Mouse (Mus musculus) MEL (cell line): Measurements from ENCODE around the gene Tdrd3. TPM values are rescaled to one million over a fixed set of nuclear protein-coding genes. Genes with fewer than 3 reads are reported as not detected.

ENCODE experiments used
- DNase-seq: peaks from one replicate; pipeline ENCODE4 v3.0.0; 2011; ENCODE audit warnings: low read depth, low spot score
- H3K27ac ChIP-seq: 2 replicates; pipeline ENCODE4 v1.5.1; 2012; ENCODE audit warnings: low read depth, mild to moderate bottlenecking, control low read depth, low read length, moderate library complexity; ENCODE audit not compliant: control insufficient read depth
- H3K27me3 ChIP-seq, 2 experiments: fragments of 150-350 bp in 1 of 2; sonication (generic) in 1 of 2; 2 replicates each; pipeline ENCODE4 v1.6.1; 2012; ENCODE audit warnings: low read length in 2 of 2, mild to moderate bottlenecking in 2 of 2, improper control_type of control experiment in 1 of 2, moderate library complexity in 1 of 2; ENCODE audit not compliant: insufficient read depth in 2 of 2, control insufficient read depth in 1 of 2
- H3K36me3 ChIP-seq, 2 experiments: 2 replicates each; pipeline ENCODE4 v1.6.1; 2012 to 2014; ENCODE audit warnings: low read length in 2 of 2, improper control_type of control experiment in 1 of 2, inconsistent platforms in 1 of 2, mild to moderate bottlenecking in 1 of 2; ENCODE audit not compliant: insufficient read depth in 2 of 2, control insufficient read depth in 1 of 2
- H3K4me1 ChIP-seq, 2 experiments: fragments of 150-350 bp in 1 of 2; sonication (generic) in 1 of 2; 2 replicates each; pipeline ENCODE4 v1.6.1; 2012; ENCODE audit warnings: low read length in 2 of 2, improper control_type of control experiment in 1 of 2, mild to moderate bottlenecking in 1 of 2; ENCODE audit not compliant: insufficient read depth in 2 of 2, control insufficient read depth in 1 of 2
- H3K4me3 ChIP-seq, 2 experiments: fragments of 150-350 bp in 1 of 2; sonication (generic) in 1 of 2; 2 replicates each; pipeline ENCODE4 v1.5.1; 2012; ENCODE audit warnings: low read depth in 2 of 2, low read length in 2 of 2, mild to moderate bottlenecking in 2 of 2, moderate library complexity in 2 of 2, control low read depth in 1 of 2, improper control_type of control experiment in 1 of 2; ENCODE audit not compliant: control insufficient read depth in 1 of 2, insufficient read depth in 1 of 2
- H3K79me2 ChIP-seq: 2 replicates; pipeline ENCODE4 v1.6.1; 2012; ENCODE audit warnings: mild to moderate bottlenecking, low read length, moderate library complexity; ENCODE audit not compliant: control insufficient read depth, poor library complexity, insufficient read depth
- H3K9ac ChIP-seq: 2 replicates; pipeline ENCODE4 v1.6.1; 2012; ENCODE audit warnings: low read depth, mild to moderate bottlenecking, control low read depth, low read length, moderate library complexity; ENCODE audit not compliant: control insufficient read depth, poor library complexity, severe bottlenecking
- H3K9me3 ChIP-seq: fragments of 150-350 bp; sonication (generic); replicated peaks from 2 replicates; pipeline ENCODE4 v1.6.1; 2012; ENCODE audit warnings: mild to moderate bottlenecking, low read length, improper control_type of control experiment, moderate library complexity; ENCODE audit not compliant: insufficient read depth
- CHD2 ChIP-seq: IDR thresholded peaks from 2 replicates; pipeline ENCODE4 v1.6.1; 2011; ENCODE audit warnings: low read length, improper control_type of control experiment
- CTCF ChIP-seq, 3 experiments: IDR thresholded peaks in 2 of 3; conservative IDR thresholded peaks in 1 of 3; 2 replicates each; pipeline ENCODE4 v1.5.1; 2011 to 2012; ENCODE audit warnings: low read length in 3 of 3, low read depth in 2 of 3, mild to moderate bottlenecking in 2 of 3, improper control_type of control experiment in 1 of 3, inconsistent platforms in 1 of 3, mixed read lengths in 1 of 3, moderate library complexity in 1 of 3; ENCODE audit not compliant: control insufficient read depth in 1 of 3, insufficient read depth in 1 of 3, poor library complexity in 1 of 3, severe bottlenecking in 1 of 3
- E2F4 ChIP-seq: IDR thresholded peaks from 2 replicates; pipeline ENCODE4 v1.6.1; 2011; ENCODE audit warnings: low read depth, low read length, improper control_type of control experiment, borderline replicate concordance
- ETS1 ChIP-seq: IDR thresholded peaks from 2 replicates; pipeline ENCODE4 v1.6.1; 2012; ENCODE audit warnings: low read depth, mild to moderate bottlenecking, inconsistent platforms, low read length, improper control_type of control experiment, moderate library complexity
- HCFC1 ChIP-seq: IDR thresholded peaks from 2 replicates; pipeline ENCODE4 v1.6.1; 2012; ENCODE audit warnings: low read depth, mild to moderate bottlenecking, inconsistent platforms, low read length, improper control_type of control experiment, moderate library complexity
- MAFK ChIP-seq: IDR thresholded peaks from 2 replicates; pipeline ENCODE4 v1.6.1; 2011; ENCODE audit warnings: low read depth, mild to moderate bottlenecking, low read length, improper control_type of control experiment, borderline replicate concordance
- MAX ChIP-seq: IDR thresholded peaks from 2 replicates; pipeline ENCODE4 v1.6.1; 2011; ENCODE audit warnings: low read length, improper control_type of control experiment
- MAZ ChIP-seq: IDR thresholded peaks from 2 replicates; pipeline ENCODE4 v1.6.1; 2012; ENCODE audit warnings: low read depth, mild to moderate bottlenecking, inconsistent platforms, low read length, improper control_type of control experiment
- MXI1 ChIP-seq: IDR thresholded peaks from 2 replicates; pipeline ENCODE4 v1.6.1; 2011; ENCODE audit warnings: mild to moderate bottlenecking, low read depth, low read length, improper control_type of control experiment
- MYB ChIP-seq: IDR thresholded peaks from 2 replicates; pipeline ENCODE4 v1.6.1; 2011; ENCODE audit warnings: mild to moderate bottlenecking, low read depth, low read length, improper control_type of control experiment
- POLR2A ChIP-seq, 2 experiments: IDR thresholded peaks; 2 replicates each; pipeline ENCODE4 v1.6.1; 2011 to 2012; ENCODE audit warnings: low read length in 2 of 2, mild to moderate bottlenecking in 2 of 2, control low read depth in 1 of 2, improper control_type of control experiment in 1 of 2, low read depth in 1 of 2, moderate library complexity in 1 of 2; ENCODE audit not compliant: control insufficient read depth in 1 of 2, insufficient read depth in 1 of 2, poor library complexity in 1 of 2
- POLR2AphosphoS2 ChIP-seq: IDR thresholded peaks from 2 replicates; pipeline ENCODE4 v1.6.1; 2011; ENCODE audit warnings: low read length, improper control_type of control experiment
- POLR2AphosphoS5 ChIP-seq: IDR thresholded peaks from 2 replicates; pipeline ENCODE4 v1.6.1; 2012; ENCODE audit warnings: low read depth, borderline replicate concordance, mild to moderate bottlenecking, inconsistent platforms, low read length, moderate library complexity, mixed read lengths
- RAD21 ChIP-seq: IDR thresholded peaks from 2 replicates; pipeline ENCODE4 v1.6.1; 2011; ENCODE audit warnings: mild to moderate bottlenecking, low read depth, low read length, improper control_type of control experiment
- RCOR1 ChIP-seq: IDR thresholded peaks from 2 replicates; pipeline ENCODE4 v1.6.1; 2012; ENCODE audit warnings: low read depth, mild to moderate bottlenecking, inconsistent platforms, low read length, improper control_type of control experiment
- SIN3A ChIP-seq: IDR thresholded peaks from 2 replicates; pipeline ENCODE4 v1.6.1; 2012; ENCODE audit warnings: low read length, improper control_type of control experiment, inconsistent platforms
- SMC3 ChIP-seq: IDR thresholded peaks from 2 replicates; pipeline ENCODE4 v1.6.1; 2011; ENCODE audit warnings: low read depth, low read length, improper control_type of control experiment
- TAL1 ChIP-seq: IDR thresholded peaks from 2 replicates; pipeline ENCODE4 v1.6.1; 2012; ENCODE audit warnings: mild to moderate bottlenecking, inconsistent platforms, low read length, moderate library complexity, mixed read lengths
- TBP ChIP-seq: IDR thresholded peaks from 2 replicates; pipeline ENCODE4 v1.8.0; 2011; ENCODE audit warnings: low read depth, low read length, improper control_type of control experiment
- USF2 ChIP-seq, 2 experiments: IDR thresholded peaks; 2 replicates each; pipeline ENCODE4 v1.6.1; 2011 to 2012; ENCODE audit warnings: improper control_type of control experiment in 2 of 2, low read length in 2 of 2, borderline replicate concordance in 1 of 2, inconsistent platforms in 1 of 2, low read depth in 1 of 2, mild to moderate bottlenecking in 1 of 2; ENCODE audit not compliant: insufficient read depth in 1 of 2
- ZC3H11A ChIP-seq: IDR thresholded peaks from 2 replicates; pipeline ENCODE4 v1.6.1; 2012; ENCODE audit warnings: low read depth, mild to moderate bottlenecking, inconsistent platforms, low read length, improper control_type of control experiment
- ZNF384 ChIP-seq: IDR thresholded peaks from 2 replicates; pipeline ENCODE4 v1.6.1; 2012; ENCODE audit warnings: low read depth, mild to moderate bottlenecking, inconsistent platforms, low read length, improper control_type of control experiment
- polyA plus RNA-seq, 2 experiments: library from polyadenylated mRNA; stranded (reverse) in 1 of 2; unstranded in 1 of 2; fragments of >175 nt in 1 of 2; fragments of >200 nt in 1 of 2; gene quantifications; 2 replicates each; pipeline versions ENCODE4 v1.2.1 to v1.2.4; 2012; ENCODE audit warnings: low replicate concordance in 2 of 2, low read depth in 1 of 2; ENCODE audit not compliant: insufficient read length in 2 of 2, insufficient read depth in 1 of 2, missing spikeins in 1 of 2
- total RNA-seq: library from RNA; depleted of rRNA; stranded (reverse); fragments of 300-350 nt; gene quantifications from 2 replicates; pipeline ENCODE4 v1.2.3, GENCODE M21; 2012

Gene Tdrd3
- total and polyA plus RNA-seq, 3 experiments = 22.5 to 22.6 TPM; not detected in 1

- Histone ChIP-seq H3K4me3 (no peak overlapping the region), H3K79me2 (no peaks in the 10 kb centered on the region; the same call in 1 of the 2 replicates), H3K9ac (no peak overlapping the region)
- TF ChIP-seq CTCF (IDR thresholded peaks at IDR 0.05 in 2 of 3, conservative IDR thresholded peaks at IDR 0.05 in 1 of 3; ENCODE audit: control insufficient read depth in 1 of 3, insufficient read depth in 1 of 3, low read depth in 2 of 3, low read length in 3 of 3, poor library complexity in 1 of 3, severe bottlenecking in 1 of 3) (peak; percentile 54 to 67 (median 62)), RCOR1 (no peak), POLR2AphosphoS2 (no peak), ZC3H11A (peak; percentile 46; the same call in 1 of the 2 replicates), SMC3 (peak; percentile 62), MAX (no peak), RAD21 (peak; percentile 68)
- TF ChIP-seq, all 39 proteins: peak for 4
- Histone ChIP-seq H3K27me3 (no peaks in the 10 kb centered on the region), H3K27ac (no peak overlapping the region), H3K36me3 (peaks cover 0 to 7% of the 10 kb centered on the region in 2 experiments; a peak in 2 of 4 replicates), H3K4me1 (peaks cover 0 to 2% of the 10 kb centered on the region in 2 experiments; a peak in 1 of 4 replicates), H3K9me3 (no peaks in the 10 kb centered on the region)
- DNase-seq = peak; percentile 79
These were observed 47.7 kb downstream of the Tdrd3 start for GRCm38 (mm10) chr14:87463963-87464654.

- Histone ChIP-seq H3K9ac (no peak overlapping the region), H3K27ac (no peak overlapping the region), H3K9me3 (no peaks in the 10 kb centered on the region), H3K4me1 (peaks cover 0 to 2% of the 10 kb centered on the region in 2 experiments; a peak in 1 of 4 replicates), H3K4me3 (no peak overlapping the region), H3K36me3 (peaks cover 0 to 7% of the 10 kb centered on the region in 2 experiments; a peak in 2 of 4 replicates), H3K27me3 (no peaks in the 10 kb centered on the region), H3K79me2 (no peaks in the 10 kb centered on the region; the same call in 1 of the 2 replicates)
- DNase-seq = no peak
- TF ChIP-seq RAD21 = no peak
- TF ChIP-seq TAL1 = no peak
- TF ChIP-seq HCFC1 = no peak
- no peak for TF ChIP-seq POLR2A (IDR thresholded peaks at IDR 0.05; ENCODE audit: control insufficient read depth in 1 of 2, insufficient read depth in 1 of 2, low read depth in 1 of 2, low read length in 2 of 2, poor library complexity in 1 of 2)
- no peak for TF ChIP-seq SIN3A
- no peak for TF ChIP-seq RCOR1
- TF ChIP-seq POLR2AphosphoS5 = no peak
- TF ChIP-seq E2F4 = no peak
- TF ChIP-seq CHD2 = no peak
- no peak for TF ChIP-seq ETS1
- TF ChIP-seq ZNF384 = no peak
- no peak for TF ChIP-seq USF2 (IDR thresholded peaks at IDR 0.05; ENCODE audit: borderline replicate concordance in 1 of 2, insufficient read depth in 1 of 2, low read depth in 1 of 2, low read length in 2 of 2)
- no peak for TF ChIP-seq TBP
- TF ChIP-seq MAFK = no peak
- TF ChIP-seq MYB = no peak
- TF ChIP-seq MAZ = no peak
- no peak for TF ChIP-seq MXI1
These were observed 48.2 kb downstream of the Tdrd3 start for GRCm38 (mm10) chr14:87464655-87465054.
